Mouse (Mus musculus) CH12.LX (cell line): ENCODE results near the gene Acsl6.

Experiments
- CTCF ChIP-seq, 2 experiments: IDR thresholded peaks in 1 of 2; conservative IDR thresholded peaks in 1 of 2; 2 replicates each; pipeline ENCODE4 v1.5.1; 2011 to 2012; ENCODE audit warnings: low read depth in 2 of 2, low read length in 2 of 2, improper control_type of control experiment in 1 of 2, inconsistent platforms in 1 of 2, mild to moderate bottlenecking in 1 of 2, moderate library complexity in 1 of 2
- MAX ChIP-seq: IDR thresholded peaks from 2 replicates; pipeline ENCODE4 v1.6.1; 2011; ENCODE audit warnings: low read length, improper control_type of control experiment
- NRF1 ChIP-seq: IDR thresholded peaks from 2 replicates; pipeline ENCODE4 v1.6.1; 2014; ENCODE audit warnings: low read depth, mild to moderate bottlenecking, inconsistent platforms, low read length, improper control_type of control experiment, moderate library complexity
- POLR2A ChIP-seq: IDR thresholded peaks from 2 replicates; pipeline ENCODE4 v1.6.1; 2011; ENCODE audit warnings: low read depth, mild to moderate bottlenecking, improper control_type of control experiment, low read length
- POLR2AphosphoS2 ChIP-seq: IDR thresholded peaks from 2 replicates; pipeline ENCODE4 v1.6.1; 2011; ENCODE audit warnings: low read depth, low read length, improper control_type of control experiment
- USF1 ChIP-seq: IDR thresholded peaks from 2 replicates; pipeline ENCODE4 v1.6.1; 2014; ENCODE audit warnings: low read depth, mild to moderate bottlenecking, inconsistent platforms, low read length, improper control_type of control experiment
- ZNF384 ChIP-seq: IDR thresholded peaks from 2 replicates; pipeline ENCODE4 v1.6.1; 2012; ENCODE audit warnings: low read depth, low read length, improper control_type of control experiment, inconsistent platforms

DNA sequence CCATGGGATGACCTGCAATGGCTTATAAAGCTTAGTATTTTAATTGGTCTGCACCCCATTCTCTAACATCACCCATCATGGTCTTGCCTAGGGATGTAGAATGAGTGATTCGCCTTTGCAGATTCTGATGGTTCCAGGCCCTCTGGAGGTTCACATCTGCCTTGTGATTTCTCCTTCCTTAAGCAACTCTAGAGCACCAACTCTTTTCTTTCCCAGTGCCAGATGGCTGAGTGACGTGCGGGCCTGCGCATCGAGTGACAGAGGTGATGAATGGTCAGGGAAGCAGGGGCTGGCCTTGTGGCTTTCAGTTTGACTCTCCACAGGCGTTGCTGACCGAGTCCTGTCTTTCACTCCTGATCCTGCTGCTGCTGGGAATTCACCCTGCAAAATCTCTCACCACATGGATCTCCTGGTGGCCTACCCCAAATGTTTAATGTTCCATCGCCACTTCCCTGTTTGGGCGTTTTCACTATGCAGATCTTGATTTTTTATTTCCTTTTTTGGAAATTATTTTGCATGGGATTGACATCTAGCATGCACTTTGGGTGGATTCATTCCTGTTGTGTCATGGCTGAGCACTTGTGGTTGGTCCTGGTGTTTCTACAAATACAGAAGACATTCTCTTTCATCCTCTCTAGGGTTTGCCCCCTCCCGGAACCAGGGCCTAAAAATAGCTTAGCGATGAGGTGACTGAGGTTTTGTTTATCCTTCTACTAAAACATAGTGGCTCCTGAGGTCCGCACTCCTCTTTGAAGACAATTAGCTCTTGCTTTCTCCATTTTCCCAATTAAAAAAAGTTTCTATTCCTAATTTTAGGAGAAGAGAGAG lies 9.4 kb upstream of the Acsl6 start:
- TF ChIP-seq POLR2A (peak; percentile 31; the same call in 1 of the 2 replicates), CTCF (conservative IDR thresholded peaks at IDR 0.05 in 1 of 2, IDR thresholded peaks at IDR 0.05 in 1 of 2; ENCODE audit: low read depth in 2 of 2, low read length in 2 of 2) (peak in 1 of 2 experiments; percentile 36; a peak in 2 of 4 replicates), NRF1 (peak; percentile 80), ZNF384 (no peak), MAX (peak; percentile 68; the same call in 1 of the 2 replicates), USF1 (no peak), POLR2AphosphoS2 (no peak)
